Mouse (Mus musculus): ENCODE measurements around the gene Mrps35.

GRCm38 (mm10) chr6:147017906-147018305 is 24.7 kb upstream of the Mrps35 start:
- TF ChIP-seq POLR2A (IDR thresholded peaks at IDR 0.05; ENCODE audit: borderline replicate concordance, extremely low read depth, insufficient read depth, insufficient read length, poor library complexity, severe bottlenecking) = no peak
- no peak for TF ChIP-seq CTCF (IDR thresholded peaks at IDR 0.05; ENCODE audit: borderline replicate concordance, extremely low read depth, insufficient read depth, insufficient read length)
